Mouse (Mus musculus): ENCODE data around the gene Scyl3.

The Scyl3 gene

GRCm38 (mm10) chr1:163928846-163929245, at the start of gene Scyl3:
Gene Scyl3 (plus strand): TSS chr1:163929100.
- no peak for DNase-seq (ENCODE audit: low spot score in 2 of 2)

GRCm38 (mm10) chr1:163889629-163890028, 39.3 kb upstream of the Scyl3 start:
- no peak for DNase-seq (ENCODE audit: low spot score in 2 of 2)

- DNase-seq (ENCODE audit: low spot score in 2 of 2) = no peak
These were observed 35.6 kb upstream of the Scyl3 start for GRCm38 (mm10) chr1:163893294-163893693.

- no peak for DNase-seq (ENCODE audit: low spot score in 2 of 2)
These were observed 34.9 kb upstream of the Scyl3 start for GRCm38 (mm10) chr1:163893774-163894527.

- DNase-seq (ENCODE audit: low spot score in 2 of 2) = no peak
These were observed 30.6 kb upstream of the Scyl3 start for GRCm38 (mm10) chr1:163898291-163898764.

- no peak for DNase-seq (ENCODE audit: low spot score in 2 of 2)
These were observed 29.3 kb upstream of the Scyl3 start for GRCm38 (mm10) chr1:163899575-163899974.

GRCm38 (mm10) chr1:163900168-163900567, 28.7 kb upstream of the Scyl3 start:
- DNase-seq (ENCODE audit: low spot score in 2 of 2) = no peak

- no peak for DNase-seq (ENCODE audit: low spot score in 2 of 2)
These were observed 25.5 kb upstream of the Scyl3 start for GRCm38 (mm10) chr1:163903411-163903810.

- DNase-seq (ENCODE audit: low spot score in 2 of 2) = peak in 1 of 2 experiments; percentile 2
These were observed 21.7 kb upstream of the Scyl3 start for GRCm38 (mm10) chr1:163907007-163907811.

GRCm38 (mm10) chr1:163908389-163908788, 20.5 kb upstream of the Scyl3 start:
- peak in 1 of 2 experiments; percentile 13 for DNase-seq (ENCODE audit: low spot score in 2 of 2)

- DNase-seq (ENCODE audit: low spot score in 2 of 2) = peak in 1 of 2 experiments; percentile 24
These were observed 18.6 kb upstream of the Scyl3 start for GRCm38 (mm10) chr1:163910343-163910742.

GRCm38 (mm10) chr1:163910785-163911184, 18.1 kb upstream of the Scyl3 start:
- DNase-seq (ENCODE audit: low spot score in 2 of 2) = peak in 1 of 2 experiments; percentile 15

- DNase-seq (ENCODE audit: low spot score in 2 of 2) = peak in 1 of 2 experiments; percentile 11
These were observed 16.9 kb upstream of the Scyl3 start for GRCm38 (mm10) chr1:163911981-163912380.

GRCm38 (mm10) chr1:163917349-163918160, 11.3 kb upstream of the Scyl3 start:
- no peak for DNase-seq (ENCODE audit: low spot score in 2 of 2)

GRCm38 (mm10) chr1:163924093-163924492, 4.8 kb upstream of the Scyl3 start:
- peak; percentile 38 to 57 for DNase-seq (ENCODE audit: low spot score in 2 of 2)

- DNase-seq (ENCODE audit: low spot score in 2 of 2) = peak; percentile 94 to 95
These were observed 947 bp downstream of the Scyl3 start for GRCm38 (mm10) chr1:163929636-163930457.

GRCm38 (mm10) chr1:163930458-163930794, 1.5 kb downstream of the Scyl3 start:
- no peak for DNase-seq (ENCODE audit: low spot score in 2 of 2)

- no peak for DNase-seq (ENCODE audit: low spot score in 2 of 2)
These were observed 2.9 kb downstream of the Scyl3 start for GRCm38 (mm10) chr1:163931801-163932200.

GRCm38 (mm10) chr1:163934591-163934990, 5.7 kb downstream of the Scyl3 start:
- no peak for DNase-seq (ENCODE audit: low spot score in 2 of 2)

GRCm38 (mm10) chr1:163942056-163942455, 13.2 kb downstream of the Scyl3 start:
- DNase-seq (ENCODE audit: low spot score in 2 of 2) = no peak

- DNase-seq (ENCODE audit: low spot score in 2 of 2) = no peak
These were observed 24.5 kb downstream of the Scyl3 start for GRCm38 (mm10) chr1:163953396-163953795.

Data from right cerebral cortex, postnatal 10 days (tissue).